Mouse (Mus musculus) liver, embryonic 16.5 days (tissue): ENCODE measurements around the gene Rpl10a. TPM values are rescaled to one million over a fixed set of nuclear protein-coding genes. Genes with fewer than 3 reads are reported as not detected.
A peak's percentile ranks its signal among the peaks of the same experiment; 100 is the strongest.

Source experiments
- ATAC-seq: fragments of 200-750 bp; cut with Nextera tagmentation; 2 replicates; pipeline ENCODE4 v1.8.0; 2017; ENCODE audit warnings: low read depth, mild to moderate bottlenecking, moderate number of reproducible peaks, moderate library complexity
- H3K27ac ChIP-seq: fragments of 300-500 bp; sonication (generic); 2 replicates; pipeline ENCODE4 v1.5.1; 2014; ENCODE audit warnings: mild to moderate bottlenecking, low read length
- H3K27me3 ChIP-seq: fragments of 300-500 bp; sonication (generic); 2 replicates; pipeline ENCODE4 v1.6.1; 2014; ENCODE audit warnings: low read depth, low read length, mixed read lengths; ENCODE audit not compliant: control insufficient read depth, insufficient read depth
- H3K36me3 ChIP-seq: fragments of 300-500 bp; sonication (generic); 2 replicates; pipeline ENCODE4 v1.6.1; 2014; ENCODE audit warnings: mild to moderate bottlenecking; ENCODE audit not compliant: control insufficient read depth, insufficient read depth
- H3K4me1 ChIP-seq: fragments of 300-500 bp; sonication (generic); 2 replicates; pipeline ENCODE4 v1.6.1; 2014; ENCODE audit warnings: low read depth, low read length, mixed read lengths; ENCODE audit not compliant: control insufficient read depth
- H3K4me2 ChIP-seq: fragments of 300-500 bp; sonication (generic); 2 replicates; pipeline ENCODE4 v1.6.1; 2014; ENCODE audit warnings: low read depth, low read length, mixed read lengths
- H3K4me3 ChIP-seq: fragments of 300-500 bp; sonication (generic); 2 replicates; pipeline ENCODE4 v1.5.1; 2014; ENCODE audit warnings: low read depth, mild to moderate bottlenecking, low read length
- H3K9ac ChIP-seq: fragments of 300-500 bp; sonication (generic); 2 replicates; pipeline ENCODE4 v1.6.1; 2014; ENCODE audit warnings: low read depth, low read length
- H3K9me3 ChIP-seq: fragments of 300-500 bp; sonication (generic); replicated peaks from 2 replicates; pipeline ENCODE4 v1.6.1; 2016; ENCODE audit warnings: low read length; ENCODE audit not compliant: control insufficient read depth
- WGBS: fragments of 180-500 bp; shearing (Covaris S2); extraction: QIAGEN DNeasy Blood & Tissue Kit; methylation state at CpG from one replicate; pipeline ENCODE4 v1.1.7; 2014; ENCODE audit not compliant: insufficient replicate concordance; 5-methylcytosine and 5-hydroxymethylcytosine counted together
- polyA plus RNA-seq: library from polyadenylated mRNA; unstranded; fragments of >200 nt; fragmentation: Nextera tagmentation; extraction: Ambion mirVana; gene quantifications from 2 replicates; pipeline ENCODE4 v1.2.1, GENCODE M21; 2015

The Rpl10a gene
- polyA plus RNA-seq, 1 experiment from 2014 or later, result 280 TPM

GRCm38 (mm10) chr17:28300323-28300722 lies 27.9 kb upstream of the Rpl10a start:
- H3K36me3 ChIP-seq, result no peaks in the 10 kb centered on the region
- no peaks in the 10 kb centered on the region for H3K27me3 ChIP-seq
- no peak overlapping the region for H3K9ac ChIP-seq
- no peak for ATAC-seq
- H3K27ac ChIP-seq, result no peak overlapping the region
- H3K4me1 ChIP-seq, result no peaks in the 10 kb centered on the region
- H3K4me3 ChIP-seq, result no peak overlapping the region
- no peak overlapping the region for H3K4me2 ChIP-seq
- WGBS, result 71% methylated on average over 9 of the region's 9 CpGs
- H3K9me3 ChIP-seq, result no peaks in the 10 kb centered on the region

GRCm38 (mm10) chr17:28300850-28301249 lies 27.4 kb upstream of the Rpl10a start:
- Histone ChIP-seq H3K4me2 (no peak overlapping the region), H3K36me3 (no peaks in the 10 kb centered on the region), H3K9ac (no peak overlapping the region), H3K27me3 (no peaks in the 10 kb centered on the region), H3K4me1 (no peaks in the 10 kb centered on the region), H3K27ac (no peak overlapping the region), H3K4me3 (no peak overlapping the region), H3K9me3 (no peaks in the 10 kb centered on the region)
- ATAC-seq, result no peak
- whole genome bisulfite sequencing, result 64% methylated on average over 3 of the region's 3 CpGs

GRCm38 (mm10) chr17:28305172-28305571 lies 23.1 kb upstream of the Rpl10a start:
- Histone ChIP-seq H3K4me3 (no peak overlapping the region), H3K4me2 (no peak overlapping the region), H3K4me1 (peaks cover 6% of the 10 kb centered on the region), H3K9ac (no peak overlapping the region), H3K27ac (no peak overlapping the region), H3K27me3 (no peaks in the 10 kb centered on the region), H3K36me3 (no peaks in the 10 kb centered on the region), H3K9me3 (no peaks in the 10 kb centered on the region)
- WGBS, result 55% methylated on average over 10 of the region's 10 CpGs
- ATAC-seq, result no peak

GRCm38 (mm10) chr17:28308297-28309195 lies 19.7 kb upstream of the Rpl10a start:
- H3K27me3 ChIP-seq, result no peaks in the 10 kb centered on the region
- H3K4me2 ChIP-seq, result peak overlapping the region; percentile 41
- H3K4me1 ChIP-seq, result peaks cover 16% of the 10 kb centered on the region
- 14% methylated on average over 18 of the region's 18 CpGs for WGBS
- no peak for ATAC-seq
- H3K36me3 ChIP-seq, result no peaks in the 10 kb centered on the region
- H3K9ac ChIP-seq, result peak overlapping the region; percentile 12; the same call in 1 of the 2 replicates
- H3K27ac ChIP-seq, result no peak overlapping the region
- H3K9me3 ChIP-seq, result no peaks in the 10 kb centered on the region
- H3K4me3 ChIP-seq, result no peak overlapping the region

- 64% methylated on average over 3 of the region's 3 CpGs for WGBS
- Histone ChIP-seq H3K27ac (no peak overlapping the region), H3K4me2 (no peak overlapping the region), H3K4me1 (peaks cover 24% of the 10 kb centered on the region), H3K9ac (no peak overlapping the region), H3K36me3 (no peaks in the 10 kb centered on the region), H3K27me3 (no peaks in the 10 kb centered on the region), H3K4me3 (no peak overlapping the region), H3K9me3 (no peaks in the 10 kb centered on the region)
- ATAC-seq, result no peak
Observed at GRCm38 (mm10) chr17:28310831-28311230, 17.4 kb upstream of the Rpl10a start.

- H3K27me3 ChIP-seq, result no peaks in the 10 kb centered on the region
- H3K4me1 ChIP-seq, result peaks cover 24% of the 10 kb centered on the region
- WGBS, result 76% methylated on average over 5 of the region's 5 CpGs
- no peak overlapping the region for H3K27ac ChIP-seq
- no peak overlapping the region for H3K4me3 ChIP-seq
- H3K9me3 ChIP-seq, result no peaks in the 10 kb centered on the region
- H3K9ac ChIP-seq, result no peak overlapping the region
- no peak for ATAC-seq
- no peak overlapping the region for H3K4me2 ChIP-seq
- no peaks in the 10 kb centered on the region for H3K36me3 ChIP-seq
Observed at GRCm38 (mm10) chr17:28311366-28312132, 16.7 kb upstream of the Rpl10a start.

- H3K4me1 ChIP-seq, result peaks cover 31% of the 10 kb centered on the region
- H3K4me3 ChIP-seq, result peak overlapping the region; percentile 87
- no peaks in the 10 kb centered on the region for H3K27me3 ChIP-seq
- no peaks in the 10 kb centered on the region for H3K36me3 ChIP-seq
- H3K9me3 ChIP-seq, result no peaks in the 10 kb centered on the region
- 10% methylated on average over 17 of the region's 17 CpGs for WGBS
- peak overlapping the region; percentile 70 for H3K4me2 ChIP-seq
- peak; percentile 0; the same call in 1 of the 2 replicates for ATAC-seq
- peak overlapping the region; percentile 22 for H3K9ac ChIP-seq
- peak overlapping the region; percentile 74 for H3K27ac ChIP-seq
Observed at GRCm38 (mm10) chr17:28312232-28313211, 15.7 kb upstream of the Rpl10a start.

- H3K4me1 ChIP-seq, result peaks cover 31% of the 10 kb centered on the region
- H3K9ac ChIP-seq, result peak within 1 kb of the TSS; percentile 93
- H3K36me3 ChIP-seq, result no peaks in the 10 kb centered on the region
- H3K27ac ChIP-seq, result peak within 1 kb of the TSS; percentile 84
- ATAC-seq, result peak; percentile 98
- under 1% methylated on average over 64 of the region's 69 CpGs for WGBS
- H3K27me3 ChIP-seq, result no peaks in the 10 kb centered on the region
- H3K9me3 ChIP-seq, result no peaks in the 10 kb centered on the region
- peak within 1 kb of the TSS; percentile 98 for H3K4me2 ChIP-seq
- H3K4me3 ChIP-seq, result peak within 1 kb of the TSS; percentile 87
Observed at GRCm38 (mm10) chr17:28313212-28313879, 14.9 kb upstream of the Rpl10a start, which contains the start of gene Fance. Gene Fance, plus strand, starts transcription at chr17:28313519.
